Mouse (Mus musculus) kidney, postnatal 10 days (tissue): ENCODE results near the gene Oaz1.
"Not testable (repeated sequence)": the region's sequence is repeated elsewhere in the genome, so short reads cannot be mapped to it uniquely, and the experiment has no call there.

Experiments used
- DNase-seq: peaks from one replicate; pipeline ENCODE4 v3.0.0; 2021; ENCODE audit warnings: mixed read lengths

Gene Oaz1

DNA sequence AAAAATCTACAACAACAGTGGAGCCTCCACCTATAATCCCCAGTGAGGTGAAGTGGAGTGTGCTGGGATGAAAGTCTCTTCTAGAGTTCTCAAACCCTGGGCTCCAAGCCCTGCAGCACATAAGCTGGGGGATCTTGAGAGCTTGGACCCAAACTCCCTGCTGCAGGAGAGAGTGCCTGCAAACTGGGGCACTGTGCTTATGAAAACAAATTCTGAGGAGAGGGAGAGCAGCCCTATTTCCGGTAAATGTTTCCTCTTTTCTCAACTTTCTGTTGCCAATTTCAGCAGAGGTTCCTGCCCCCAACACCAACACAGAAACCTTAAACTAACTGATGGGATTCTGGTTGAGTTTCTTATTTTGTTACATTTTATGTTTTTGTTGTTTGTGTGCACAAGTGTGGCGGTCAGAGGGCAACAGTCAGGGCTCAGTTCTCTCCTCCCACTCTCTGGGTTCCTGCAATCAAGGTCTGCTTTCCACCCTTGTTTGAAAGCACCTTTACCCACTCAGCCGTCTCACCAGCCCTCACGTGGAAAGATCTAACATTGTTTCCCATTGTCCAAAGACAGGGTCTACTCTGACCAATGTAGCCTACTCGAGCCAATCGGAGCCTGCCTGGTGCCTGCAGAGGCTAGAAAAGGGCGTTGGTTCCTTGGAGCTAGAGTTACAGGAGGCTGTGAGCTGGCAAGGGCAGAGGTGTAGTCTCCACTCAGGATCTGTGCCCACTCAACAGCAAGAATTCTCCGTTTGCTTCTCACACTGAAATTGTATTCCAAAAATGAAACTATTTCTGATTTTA, 2.4 kb upstream of the Oaz1 start:
- no peak for DNase-seq

DNA sequence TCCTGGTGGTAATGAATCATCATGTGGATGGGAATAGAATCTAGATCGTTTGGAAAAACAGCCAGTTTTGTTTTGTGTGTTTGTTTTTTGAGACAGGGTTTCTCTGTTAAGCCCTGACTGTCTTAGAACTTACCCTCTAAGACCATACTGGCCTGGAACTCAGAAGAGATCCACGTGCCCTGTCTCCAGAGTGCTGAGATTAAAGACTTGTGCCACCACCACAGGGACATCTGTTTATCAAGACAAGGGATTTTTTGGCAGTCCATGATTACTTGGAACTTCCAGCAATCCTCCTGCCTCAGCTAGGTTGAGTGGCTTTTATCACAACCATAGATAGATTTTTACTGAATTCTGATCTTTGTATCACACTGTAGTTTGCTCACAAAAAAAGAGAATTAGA, 1.6 kb upstream of the Oaz1 start:
- no peak for DNase-seq

DNA sequence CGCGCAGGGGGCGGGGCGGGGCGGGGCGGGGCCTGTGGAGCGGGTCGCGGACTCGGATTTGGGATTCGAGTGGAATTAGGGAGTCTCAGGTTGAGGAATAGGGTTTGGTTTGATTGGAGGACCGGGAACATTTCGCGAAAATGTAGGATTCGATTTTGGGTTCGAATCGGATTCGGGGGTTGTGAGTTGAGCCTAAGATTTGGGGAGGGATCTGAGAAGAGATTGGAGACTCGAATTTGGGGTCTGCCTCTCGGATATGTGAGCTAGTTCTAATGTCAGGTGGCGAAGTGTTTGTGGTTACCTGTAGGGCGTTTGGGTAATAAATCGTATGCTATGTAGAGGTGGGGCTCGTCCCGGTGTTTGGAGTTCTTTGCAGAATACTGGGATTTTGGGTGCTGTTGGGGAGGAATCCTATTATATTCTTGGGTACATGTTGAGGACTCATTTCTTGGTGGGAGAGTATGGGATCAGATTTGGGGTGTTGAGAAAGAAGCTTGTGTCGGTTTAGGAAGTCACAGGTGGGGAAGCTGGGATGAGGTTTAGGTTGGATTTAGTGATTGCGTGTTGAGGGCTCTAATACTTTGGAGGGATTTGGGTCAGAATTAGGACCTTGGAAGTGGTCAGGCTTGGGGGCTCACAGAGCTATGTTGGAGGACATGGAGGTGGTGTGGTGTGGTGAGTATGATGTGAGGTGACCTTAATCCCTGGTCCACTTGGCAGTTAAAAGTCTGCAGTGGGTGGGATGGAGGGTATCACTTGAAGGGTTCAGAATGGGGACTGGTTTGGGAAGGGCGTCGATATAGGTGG, 810 bp downstream of the Oaz1 start:
- no peak for DNase-seq

DNA sequence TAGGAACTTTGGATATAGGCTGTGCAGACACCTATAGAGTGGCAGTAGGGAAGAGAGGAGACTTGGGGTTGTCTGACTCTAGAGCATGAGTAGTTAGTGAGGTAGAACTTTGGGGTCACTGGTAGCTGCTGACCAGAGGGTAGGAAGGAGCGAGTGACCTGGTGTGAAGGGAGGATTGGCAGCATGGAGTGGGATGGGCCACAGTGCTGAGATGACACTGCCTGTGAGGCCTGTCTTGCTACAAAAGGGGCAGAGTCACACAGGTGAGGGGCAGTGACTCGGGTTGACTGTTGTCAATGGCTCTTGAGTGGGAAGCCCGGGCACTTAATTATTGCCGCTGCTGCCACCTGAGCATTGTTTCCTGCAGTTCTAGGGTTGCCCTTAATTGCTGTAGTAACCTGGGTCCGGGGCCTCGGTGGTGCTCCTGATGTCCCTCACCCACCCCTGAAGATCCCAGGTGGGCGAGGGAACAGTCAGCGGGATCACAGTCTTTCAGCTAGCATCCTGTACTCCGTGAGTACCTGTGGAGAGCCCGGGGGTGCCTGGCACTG, 1.5 kb downstream of the Oaz1 start:
- DNase-seq: no peak

DNA sequence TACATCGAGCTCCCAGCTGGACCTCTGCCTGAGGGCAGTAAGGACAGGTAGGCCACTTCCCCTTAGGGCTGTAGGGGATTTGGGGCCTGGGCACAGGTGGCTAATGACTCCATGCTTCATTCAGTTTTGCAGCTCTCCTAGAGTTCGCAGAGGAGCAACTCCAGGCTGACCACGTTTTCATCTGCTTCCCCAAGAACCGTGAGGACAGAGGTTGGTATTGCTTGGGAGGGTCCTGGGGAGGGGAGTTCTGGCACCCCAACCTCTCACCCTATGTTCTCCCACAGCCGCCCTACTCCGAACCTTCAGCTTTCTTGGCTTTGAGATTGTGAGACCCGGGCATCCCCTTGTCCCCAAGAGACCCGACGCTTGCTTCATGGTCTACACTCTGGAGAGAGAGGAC, 2.1 kb downstream of the Oaz1 start:
- not testable (repeated sequence) for DNase-seq

DNA sequence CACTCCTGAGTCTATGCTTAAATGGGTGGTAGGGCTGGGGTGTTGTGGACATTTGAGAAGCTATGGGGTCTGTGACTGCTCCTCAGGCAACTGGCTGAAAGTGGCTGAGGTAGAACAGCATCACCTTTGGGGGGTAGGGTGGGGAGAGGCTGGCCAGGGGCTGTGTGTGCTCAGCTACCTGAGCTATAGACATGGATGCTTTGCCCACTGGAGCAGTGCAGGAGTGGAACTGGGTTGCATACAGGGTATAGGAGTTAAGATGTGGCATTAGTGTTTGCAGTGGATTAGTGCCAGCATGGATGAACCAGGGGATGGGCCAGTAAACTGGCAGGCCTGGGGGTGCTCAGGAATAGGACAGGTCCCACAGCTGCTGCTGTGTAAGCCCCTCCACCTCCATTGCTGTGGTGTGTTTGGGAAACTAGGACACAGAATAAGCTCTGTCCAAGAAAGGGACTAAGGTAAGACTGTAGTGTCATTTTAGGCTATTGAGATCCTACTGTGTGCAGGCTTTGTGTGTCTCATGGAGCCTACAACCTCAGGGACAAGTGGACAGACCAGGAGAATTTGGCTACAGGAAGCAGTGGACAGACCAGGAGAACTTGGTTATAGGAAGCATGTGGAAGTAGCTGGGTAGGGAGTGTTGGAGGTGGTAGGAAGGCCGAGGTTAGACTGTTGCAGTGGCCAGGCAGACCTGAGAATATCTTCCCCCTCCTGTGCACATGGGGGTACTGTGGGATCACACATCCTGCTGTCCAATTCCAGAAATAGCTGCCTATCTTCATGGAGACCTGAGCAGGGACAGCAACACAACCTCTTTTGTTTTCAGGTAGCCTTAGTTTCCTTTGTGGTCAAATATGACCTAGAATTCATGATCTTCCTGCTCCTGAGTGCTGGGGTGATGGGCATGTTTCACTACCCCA, 3.2 kb downstream of the Oaz1 start:
- no peak for DNase-seq

DNA sequence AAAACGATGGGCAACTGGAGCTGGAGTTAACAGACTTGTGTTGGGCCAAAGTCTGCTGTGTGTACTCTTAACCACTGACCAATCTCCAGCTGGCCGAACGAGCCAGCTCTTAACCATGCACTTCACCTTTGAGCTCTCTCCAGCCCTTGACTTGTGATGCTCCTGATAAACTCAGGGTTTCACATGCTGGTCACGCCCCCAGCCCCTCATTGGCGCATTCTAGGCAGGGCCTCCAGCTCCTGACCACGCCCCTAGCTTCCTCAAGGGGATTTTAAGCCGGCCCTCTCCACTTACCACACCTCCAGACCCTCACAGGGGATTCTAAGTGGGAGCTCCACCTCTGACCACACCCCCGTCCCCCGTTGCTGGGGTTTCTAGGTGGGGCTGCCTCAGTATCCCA, 4.7 kb downstream of the Oaz1 start:
- DNase-seq: peak; percentile 89

DNA sequence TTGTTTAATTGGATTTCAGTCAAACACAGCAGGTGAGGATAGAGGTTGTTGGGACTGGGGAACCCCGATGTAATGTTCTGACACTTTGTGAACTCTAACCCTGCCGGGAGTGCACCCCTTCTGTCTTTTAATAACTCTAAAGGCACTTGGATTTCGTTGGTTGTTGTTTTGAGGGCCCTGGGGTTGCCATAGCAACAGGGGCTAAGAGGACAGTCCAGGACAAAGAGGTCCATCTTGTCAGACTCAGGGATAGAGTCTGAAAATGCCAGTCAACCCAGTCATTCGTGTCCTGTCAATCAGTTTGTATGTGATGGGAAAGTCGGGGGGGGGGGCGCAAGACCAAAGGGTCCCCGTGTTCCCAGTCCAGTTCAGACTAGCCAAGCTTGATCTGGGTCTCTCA, 6.4 kb downstream of the Oaz1 start:
- DNase-seq: no peak

DNA sequence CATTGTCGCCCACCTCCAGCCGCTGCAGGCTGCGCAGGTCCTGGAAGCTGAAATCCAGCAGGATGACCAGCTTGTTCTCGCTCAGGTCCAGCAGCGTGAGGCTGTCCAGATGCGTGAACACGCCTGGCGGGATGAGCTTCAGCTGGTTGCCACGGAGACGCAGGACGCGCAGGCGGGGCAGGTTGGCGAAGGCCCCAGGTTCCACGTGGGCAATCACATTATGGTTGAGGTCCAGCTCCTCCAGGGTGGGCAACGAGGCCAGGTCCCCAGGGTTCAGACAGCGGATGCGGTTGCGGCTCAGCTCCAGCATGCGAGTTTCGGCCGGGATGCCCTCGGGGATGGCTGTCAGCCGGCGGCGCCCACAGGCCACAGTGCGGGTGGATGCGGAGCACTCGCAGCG, 9.2 kb downstream of the Oaz1 start:
- DNase-seq: no peak

DNA sequence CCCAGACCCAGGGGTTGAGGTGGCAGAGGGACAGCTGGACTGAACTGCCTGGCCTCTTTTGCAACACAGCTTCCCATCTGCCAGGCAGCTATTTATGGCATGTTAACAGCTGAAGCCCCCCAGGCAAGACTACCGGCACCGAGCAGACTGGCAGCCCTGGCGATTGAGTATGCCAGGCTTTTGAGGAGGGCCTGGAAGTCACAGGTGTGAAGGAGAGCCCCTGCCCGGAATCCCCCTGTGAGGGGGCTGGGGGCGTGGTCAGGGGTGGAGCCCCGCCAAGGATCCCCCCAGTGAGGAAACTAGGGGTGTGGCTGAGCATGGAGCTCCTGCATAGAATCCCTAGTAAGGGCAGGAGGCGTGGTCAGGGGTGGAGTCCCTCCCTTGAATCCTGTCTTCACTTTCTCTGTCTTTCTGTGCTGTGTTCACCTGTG, 10.5 kb downstream of the Oaz1 start:
- no peak for DNase-seq

DNA sequence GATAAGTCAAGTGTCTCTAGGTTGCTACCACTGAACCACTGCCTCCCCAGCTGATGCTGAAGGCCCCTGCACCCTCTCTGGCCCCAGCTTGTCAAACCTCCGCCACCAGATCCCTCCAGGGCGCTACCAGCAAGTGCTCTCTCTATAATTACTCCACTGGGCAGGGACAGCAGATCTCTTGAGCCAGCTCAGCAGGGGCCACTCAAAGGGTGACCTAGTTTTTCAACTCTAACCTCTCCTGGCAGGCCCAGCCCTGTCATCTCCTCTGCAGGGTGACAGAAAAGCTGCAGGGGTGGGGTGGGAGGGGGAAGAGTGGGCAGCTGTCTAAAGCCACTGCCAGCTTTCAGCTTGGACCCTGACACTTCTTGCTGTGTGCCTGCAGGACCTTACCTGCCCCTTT, 11.4 kb downstream of the Oaz1 start:
- no peak for DNase-seq

DNA sequence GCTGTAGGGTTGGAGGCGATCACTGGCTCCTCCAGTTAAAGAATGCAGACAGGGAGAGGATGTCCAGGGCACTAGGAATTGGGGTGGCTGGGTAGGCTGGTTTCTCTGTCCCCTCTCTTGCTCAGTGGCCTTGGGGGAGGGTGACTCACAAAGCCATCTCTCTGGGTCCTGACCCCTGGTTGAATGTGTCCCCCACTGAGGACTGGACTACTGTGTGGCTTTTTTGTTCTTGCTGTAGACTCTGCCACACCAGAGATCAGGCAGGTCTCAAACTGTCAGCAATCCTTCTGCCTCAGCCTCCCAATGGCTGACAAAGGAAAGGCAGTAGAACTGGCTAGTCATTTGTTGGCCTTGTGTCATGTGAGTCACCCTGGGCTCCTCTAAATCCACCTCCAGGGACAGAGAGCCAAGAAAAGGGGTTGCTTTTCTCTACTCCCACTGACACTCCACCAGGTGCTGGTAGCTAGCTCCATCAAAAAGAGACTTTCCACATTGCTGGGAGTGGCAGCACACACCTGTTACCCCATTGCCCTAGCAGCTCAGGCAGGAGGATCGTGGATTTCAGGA, 12.0 kb downstream of the Oaz1 start:
- DNase-seq: no peak

DNA sequence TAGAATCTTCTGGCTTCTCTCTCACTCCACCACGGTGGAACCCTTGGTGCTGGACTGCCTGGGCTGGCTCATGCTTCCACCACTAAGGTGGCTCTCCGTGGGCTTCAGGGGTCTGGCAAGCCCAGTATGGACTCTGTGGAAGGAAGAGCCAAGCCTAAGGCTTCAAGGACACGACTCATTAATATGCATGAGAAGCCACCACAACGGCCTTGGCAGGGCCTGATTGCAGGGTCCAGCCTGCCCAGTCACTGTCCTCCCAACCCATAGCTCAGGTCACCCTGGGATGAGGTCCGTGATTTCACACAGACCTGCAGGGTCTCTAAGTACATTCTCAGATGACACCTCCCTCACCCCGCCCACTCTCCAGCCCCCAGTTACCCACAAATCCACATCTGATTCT, 13.4 kb downstream of the Oaz1 start:
- DNase-seq: no peak

DNA sequence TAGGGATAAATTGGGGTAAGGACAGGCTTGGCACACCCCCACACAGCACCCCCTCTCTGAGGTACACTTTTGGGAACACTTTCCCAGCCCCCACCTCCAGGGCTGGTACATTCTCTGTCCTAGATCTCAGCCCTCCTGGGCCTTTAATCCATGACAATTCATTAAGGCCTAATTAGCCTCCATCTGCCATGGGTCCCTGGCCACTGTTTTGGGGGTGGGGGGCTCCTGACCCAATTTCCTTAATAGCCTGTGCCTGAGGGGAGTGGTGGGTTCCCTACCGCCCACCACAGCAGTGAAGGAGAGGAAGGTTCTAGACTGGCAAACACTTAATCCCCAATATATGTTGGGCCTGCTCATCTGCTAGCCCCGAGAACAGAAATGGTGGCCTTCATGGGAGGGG, 15.2 kb downstream of the Oaz1 start:
- DNase-seq: no peak

DNA sequence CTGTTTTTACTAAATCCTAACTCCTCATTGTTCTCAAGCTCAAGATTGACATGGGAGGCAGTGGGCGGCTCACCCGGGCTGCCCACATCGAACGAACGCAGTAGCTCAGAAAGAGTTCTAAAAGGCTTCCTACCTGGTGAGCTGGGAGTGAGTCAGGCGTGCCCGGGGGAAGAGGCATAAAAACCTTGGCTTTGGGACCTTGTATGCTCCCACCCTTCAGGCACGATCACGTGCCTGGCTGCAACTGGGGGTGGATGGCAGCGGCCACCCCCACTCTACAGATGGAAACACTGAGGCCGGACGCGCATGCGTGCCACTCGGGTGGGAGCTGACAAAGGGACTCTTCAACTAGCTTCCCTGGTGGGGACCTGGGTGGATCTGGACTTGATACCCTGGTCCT, 15.9 kb downstream of the Oaz1 start:
- no peak for DNase-seq

DNA sequence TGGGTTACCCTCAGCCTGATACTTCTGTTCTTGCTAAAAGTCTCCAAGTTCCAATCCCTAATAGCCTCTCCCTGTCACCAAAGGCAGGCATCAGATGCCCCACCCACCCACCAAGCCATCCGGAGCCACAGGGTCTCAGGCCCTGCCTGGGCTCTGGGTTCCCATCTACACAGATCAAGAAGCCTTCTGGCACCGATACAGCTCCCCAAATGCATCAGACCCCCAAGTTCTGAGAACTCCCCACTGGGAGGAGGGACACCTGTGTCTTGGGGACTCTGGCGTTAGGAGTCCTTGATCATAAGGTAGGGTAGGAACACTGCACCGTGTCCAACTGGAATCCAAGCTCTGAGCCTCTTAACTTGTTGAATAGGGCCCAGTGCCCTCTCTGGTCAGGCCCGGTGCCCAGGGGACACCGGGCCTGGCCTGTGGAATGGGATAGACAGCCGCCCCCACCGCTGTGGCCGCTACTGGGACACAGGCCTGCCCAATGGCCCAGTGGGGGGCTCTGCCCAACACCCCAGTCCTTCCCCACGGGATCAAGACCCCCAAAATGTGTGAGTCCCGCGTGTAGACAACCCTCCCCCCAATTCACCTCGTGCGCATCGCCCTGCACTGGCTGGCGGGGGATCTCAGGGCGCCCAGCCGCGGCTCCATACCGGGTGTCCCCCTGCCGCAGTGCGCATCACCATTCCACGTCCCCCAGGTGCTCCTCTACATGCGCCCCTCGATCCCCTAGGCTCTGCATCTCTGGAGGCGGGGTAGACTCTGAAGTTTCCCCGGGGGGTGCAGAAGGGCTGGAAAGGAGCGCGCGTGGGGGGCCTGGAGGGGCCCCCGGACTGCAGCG, 16.9 kb downstream of the Oaz1 start:
- no peak for DNase-seq

DNA sequence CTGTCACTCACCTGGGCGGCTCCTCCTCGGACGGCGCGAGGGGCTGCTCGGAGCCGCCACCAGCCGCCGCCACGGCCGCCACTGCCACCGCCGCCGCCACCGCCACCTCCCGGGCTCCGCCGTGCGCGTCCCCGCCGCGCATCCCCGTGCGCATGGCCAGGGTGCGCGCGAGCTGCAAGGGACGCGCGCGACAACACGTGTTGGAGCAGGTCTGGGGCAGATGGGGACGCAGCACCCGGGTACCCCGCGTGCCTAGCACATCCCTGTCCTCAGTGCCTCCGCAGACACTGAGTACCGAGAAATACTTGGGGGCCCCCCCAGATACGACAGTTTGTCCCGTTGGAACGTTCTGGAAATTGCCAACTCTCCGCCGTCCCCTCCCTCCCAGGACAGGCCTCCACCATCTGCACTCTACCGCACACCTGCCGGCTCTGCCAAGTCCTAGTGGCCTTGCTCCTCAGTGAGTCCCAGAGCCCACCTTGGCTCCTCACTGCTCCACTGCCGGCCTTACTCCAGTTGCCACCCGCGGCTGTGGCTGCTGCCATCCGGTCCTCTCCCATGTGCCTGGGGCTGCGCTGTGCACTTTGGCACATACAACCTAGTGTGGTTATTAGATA, 17.6 kb downstream of the Oaz1 start, which contains the start of gene Lingo3:
Gene Lingo3, minus strand, starts transcription at position 109 of the 617 bp plus-strand sequence.
- no peak for DNase-seq

DNA sequence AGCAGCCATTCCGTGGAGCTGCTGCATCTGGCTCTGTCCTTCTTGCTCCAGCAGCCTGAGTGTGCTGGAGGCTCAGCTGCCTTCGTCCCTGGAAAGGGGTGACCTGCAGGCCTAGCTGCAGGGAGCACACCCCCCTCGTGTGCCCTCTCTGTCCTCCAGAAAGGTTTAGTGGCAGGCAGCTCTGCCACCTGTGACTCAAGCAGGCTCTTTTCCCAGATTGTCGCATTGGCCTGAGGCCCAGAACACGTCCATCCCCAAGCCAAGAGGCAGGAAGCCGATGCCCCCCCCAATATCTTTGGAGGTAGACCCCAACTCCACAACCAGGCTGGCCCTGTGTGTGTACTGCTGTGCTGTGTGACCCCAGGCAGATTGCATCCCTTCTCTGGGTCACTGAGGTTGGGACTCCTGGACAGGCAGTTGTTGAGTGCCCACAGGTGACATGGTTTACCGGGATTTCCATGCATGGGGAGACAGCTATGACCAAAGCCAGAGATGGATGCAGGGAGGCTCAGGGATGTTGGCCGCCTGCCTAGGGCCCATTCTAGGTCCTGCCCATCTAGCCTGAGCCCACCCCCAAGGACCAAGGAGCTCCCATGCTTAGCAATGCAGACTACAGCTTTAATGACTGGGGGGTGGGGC, 18.7 kb downstream of the Oaz1 start:
- no peak for DNase-seq

DNA sequence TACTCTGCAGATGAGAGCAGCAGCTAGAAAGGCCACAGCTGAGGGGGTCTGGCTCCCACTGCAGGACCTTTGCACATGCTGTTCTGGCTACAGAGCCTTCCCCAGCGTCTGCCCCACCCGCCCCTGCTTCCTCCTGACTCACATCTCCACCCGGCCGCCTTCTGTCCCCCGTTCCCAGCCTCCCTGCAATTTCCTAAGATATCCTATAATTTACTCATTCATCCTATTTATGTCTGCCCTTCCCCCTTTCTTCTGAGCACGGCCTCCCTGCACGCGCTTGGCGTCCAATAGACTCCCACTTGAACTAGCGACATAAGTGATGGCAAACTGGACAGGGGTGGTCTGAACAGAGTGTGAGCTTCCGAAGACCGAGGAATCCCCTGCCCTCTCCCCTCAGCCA, 19.3 kb downstream of the Oaz1 start:
- DNase-seq: no peak

DNA sequence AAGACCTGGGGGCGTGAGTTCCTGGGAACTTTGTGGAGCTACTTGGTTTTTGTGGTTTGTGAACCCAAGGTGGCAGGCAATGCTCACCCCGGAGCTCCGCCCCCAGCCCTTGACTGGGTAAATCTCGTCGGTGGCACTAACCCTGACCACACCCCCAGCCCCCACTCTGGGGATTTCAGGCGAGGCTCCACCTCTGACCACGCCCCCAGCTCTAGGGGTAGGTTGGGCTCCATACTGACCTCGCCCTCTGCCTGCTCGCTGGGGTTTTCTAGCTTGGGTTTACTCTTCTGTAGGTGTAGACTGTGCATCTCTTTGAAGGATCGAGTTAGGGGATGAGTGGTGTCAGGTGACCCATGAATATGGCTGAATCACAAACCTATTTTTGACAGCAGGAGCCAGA, 22.1 kb downstream of the Oaz1 start:
- DNase-seq: peak; percentile 70
